Mouse (Mus musculus) heart, embryonic 16.5 days (tissue): Measurements from ENCODE around the gene Wwp2. TPM values are rescaled to one million over a fixed set of nuclear protein-coding genes. Genes with fewer than 3 reads are reported as not detected.

Experiments
- ATAC-seq: fragments of 200-750 bp; cut with Nextera tagmentation; replicated peaks from 2 replicates; pipeline ENCODE4 v1.8.0; 2017; ENCODE audit warnings: moderate number of reproducible peaks; ENCODE audit not compliant: insufficient read depth, low FRiP score; ENCODE audit errors: extremely low read depth
- H3K27ac ChIP-seq: fragments of 300-500 bp; sonication (generic); 2 replicates; pipeline ENCODE4 v1.5.1; 2014; ENCODE audit warnings: mild to moderate bottlenecking, low read length, control low read depth, moderate library complexity
- H3K27me3 ChIP-seq: fragments of 300-500 bp; sonication (generic); 2 replicates; pipeline ENCODE4 v1.6.1; 2014; ENCODE audit warnings: low read length, mixed read lengths; ENCODE audit not compliant: control insufficient read depth, insufficient read depth
- H3K36me3 ChIP-seq: fragments of 300-500 bp; sonication (generic); 2 replicates; pipeline ENCODE4 v1.6.1; 2014; ENCODE audit not compliant: control insufficient read depth, insufficient read depth
- H3K4me1 ChIP-seq: fragments of 300-500 bp; sonication (generic); 2 replicates; pipeline ENCODE4 v1.6.1; 2014; ENCODE audit warnings: low read length, mixed read lengths; ENCODE audit not compliant: control insufficient read depth, insufficient read depth
- H3K4me2 ChIP-seq: fragments of 300-500 bp; sonication (generic); 2 replicates; pipeline ENCODE4 v1.6.1; 2014; ENCODE audit warnings: low read depth, mild to moderate bottlenecking, control low read depth, low read length
- H3K4me3 ChIP-seq: fragments of 300-500 bp; sonication (generic); 2 replicates; pipeline ENCODE4 v1.5.1; 2014; ENCODE audit warnings: mild to moderate bottlenecking, control low read depth, low read length
- H3K9ac ChIP-seq: fragments of 300-500 bp; sonication (generic); 2 replicates; pipeline ENCODE4 v1.6.1; 2014; ENCODE audit warnings: low read length, control low read depth
- H3K9me3 ChIP-seq: fragments of 300-500 bp; sonication (generic); replicated peaks from 2 replicates; pipeline ENCODE4 v1.6.1; 2016; ENCODE audit warnings: low read length; ENCODE audit not compliant: control insufficient read depth
- WGBS: fragments of 180-500 bp; shearing (Covaris S2); extraction: QIAGEN DNeasy Blood & Tissue Kit; methylation state at CpG from one replicate; pipeline ENCODE4 v1.1.7; 2014; 5-methylcytosine and 5-hydroxymethylcytosine counted together
- polyA plus RNA-seq: library from polyadenylated mRNA; unstranded; fragments of >200 nt; fragmentation: Nextera tagmentation; extraction: Ambion mirVana; gene quantifications from 2 replicates; pipeline ENCODE4 v1.2.1, GENCODE M21; 2015

Wwp2 gene
- 30.3 and 31.4 TPM in 2 replicates for polyA plus RNA-seq

GRCm38 (mm10) chr8:107435962-107436831 lies at the start of gene Wwp2:
Gene Wwp2 (plus strand): TSS chr8:107436365.
- Histone ChIP-seq H3K9ac (peak within 1 kb of the TSS; percentile 81), H3K27me3 (no peaks in the 10 kb centered on the region), H3K36me3 (no peaks in the 10 kb centered on the region), H3K4me2 (peak within 1 kb of the TSS; percentile 76), H3K4me1 (peaks cover 7% of the 10 kb centered on the region; the same call in 1 of the 2 replicates), H3K4me3 (peak within 1 kb of the TSS; percentile 68), H3K9me3 (no peaks in the 10 kb centered on the region), H3K27ac (peak within 1 kb of the TSS; percentile 78)
- ATAC-seq = peak; percentile 87
- under 1% methylated on average over 64 of the region's 81 CpGs for WGBS

DNA sequence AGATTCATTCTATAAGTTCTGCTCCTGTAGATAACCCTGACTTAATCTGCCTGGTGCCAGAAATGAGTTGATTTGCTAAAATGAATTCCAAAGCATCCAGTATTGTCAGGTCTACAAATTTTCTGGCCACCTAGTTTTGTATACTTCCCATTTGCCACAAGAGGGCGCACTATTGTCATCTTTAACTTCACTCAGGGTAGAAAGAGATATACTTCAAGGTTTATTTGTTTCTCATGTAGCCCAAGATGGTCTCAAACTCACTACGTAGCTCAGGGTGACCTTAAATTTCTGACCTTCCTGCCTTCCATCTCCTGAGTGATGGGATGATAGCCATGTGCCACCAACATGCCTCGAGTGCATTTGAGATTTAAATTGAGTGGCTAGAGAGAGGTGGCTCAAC lies 49.5 kb upstream of the Wwp2 start:
- 0 out of 2 replicates have a peak, but pooled peaks have one; percentile 18 for ATAC-seq
- Histone ChIP-seq H3K27me3 (no peaks in the 10 kb centered on the region), H3K4me1 (peaks cover 27% of the 10 kb centered on the region), H3K36me3 (no peaks in the 10 kb centered on the region), H3K9me3 (no peaks in the 10 kb centered on the region), H3K4me2 (no peak overlapping the region), H3K4me3 (no peak overlapping the region), H3K9ac (no peak overlapping the region), H3K27ac (peak overlapping the region; percentile 78)
- 29% methylated on average over 3 of the region's 3 CpGs for WGBS

DNA sequence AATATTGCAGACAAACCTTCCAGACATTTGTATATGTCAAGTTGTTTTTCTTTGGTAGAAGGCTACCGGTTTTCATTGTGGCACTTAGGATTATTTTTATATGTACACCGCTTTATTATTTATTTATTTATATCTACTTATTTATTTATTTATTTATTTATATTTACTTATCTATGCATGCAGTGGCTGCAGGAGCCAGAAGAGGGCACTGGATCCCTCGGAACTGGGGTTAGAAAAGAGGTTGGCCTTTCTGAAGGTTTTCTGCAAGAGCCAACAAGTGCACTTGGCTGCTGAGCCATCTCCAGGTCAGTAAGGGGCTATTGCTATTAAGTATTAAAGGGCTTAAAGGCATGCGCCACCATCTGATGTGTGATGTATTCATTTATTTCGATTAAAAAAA lies 48.3 kb upstream of the Wwp2 start:
- WGBS = 62% methylated on average over 5 of the region's 5 CpGs
- no peak overlapping the region for H3K4me2 ChIP-seq
- ATAC-seq = no peak

DNA sequence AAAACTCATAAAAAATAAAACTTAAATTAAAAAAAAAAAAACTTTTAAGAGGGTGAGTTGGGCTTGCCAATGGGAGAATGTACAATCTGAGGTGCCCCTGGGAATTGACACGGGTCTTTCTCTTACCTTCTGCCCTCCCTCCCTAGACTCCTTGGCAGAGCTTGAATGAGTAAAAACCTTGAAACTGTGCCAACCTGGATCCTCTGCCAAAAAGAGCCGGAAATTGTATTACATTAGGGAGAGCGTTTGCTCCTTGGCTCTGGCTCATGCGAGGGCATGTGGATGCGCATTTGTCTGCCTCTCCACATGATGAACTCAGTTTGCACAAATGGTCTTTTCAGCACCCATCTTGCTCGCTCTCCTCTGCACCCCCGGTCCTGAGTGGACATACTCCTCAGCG lies 46.6 kb upstream of the Wwp2 start:
- Histone ChIP-seq H3K9me3 (no peaks in the 10 kb centered on the region), H3K4me2 (no peak overlapping the region), H3K4me1 (peaks cover 27% of the 10 kb centered on the region), H3K27ac (no peak overlapping the region), H3K4me3 (no peak overlapping the region), H3K27me3 (no peaks in the 10 kb centered on the region), H3K9ac (no peak overlapping the region), H3K36me3 (no peaks in the 10 kb centered on the region)
- ATAC-seq = no peak
- 36% methylated on average over 8 of the region's 8 CpGs for WGBS

More for the DNA sequence above, 48.3 kb upstream of the Wwp2 start:
- Histone ChIP-seq H3K4me1 (peaks cover 27% of the 10 kb centered on the region), H3K27ac (no peak overlapping the region), H3K4me3 (no peak overlapping the region), H3K36me3 (no peaks in the 10 kb centered on the region), H3K9me3 (no peaks in the 10 kb centered on the region), H3K27me3 (no peaks in the 10 kb centered on the region), H3K9ac (no peak overlapping the region)

- WGBS = 91% methylated on average over 16 of the region's 16 CpGs
- ATAC-seq = no peak
Measured at GRCm38 (mm10) chr8:107390476-107391135, 45.6 kb upstream of the Wwp2 start.

DNA sequence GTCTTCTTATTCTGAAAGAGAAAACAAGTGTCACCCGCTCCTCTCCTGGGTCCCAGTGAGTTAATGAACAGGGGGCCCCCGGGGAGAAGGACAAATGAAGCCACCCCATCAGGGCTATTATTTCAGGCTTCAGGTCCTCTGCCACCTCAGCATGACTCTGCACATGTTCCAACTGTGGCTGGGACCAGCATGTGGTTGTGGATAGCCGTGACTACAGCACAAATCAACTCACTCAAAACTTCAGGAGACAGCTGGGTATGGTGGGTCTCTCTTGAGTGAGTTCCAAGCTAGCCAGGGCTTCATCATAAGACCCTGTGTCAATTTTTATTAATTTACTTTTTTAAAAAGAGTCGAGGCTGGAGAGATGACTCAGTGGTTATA lies 45.0 kb upstream of the Wwp2 start:
- H3K4me3 ChIP-seq = no peak overlapping the region
- 59% methylated on average over 4 of the region's 4 CpGs for WGBS
- H3K4me2 ChIP-seq = no peak overlapping the region
- H3K27me3 ChIP-seq = no peaks in the 10 kb centered on the region
- H3K9me3 ChIP-seq = no peaks in the 10 kb centered on the region
- peaks cover 12% of the 10 kb centered on the region for H3K4me1 ChIP-seq
- no peak overlapping the region for H3K9ac ChIP-seq
- no peak for ATAC-seq
- H3K36me3 ChIP-seq = no peaks in the 10 kb centered on the region
- H3K27ac ChIP-seq = no peak overlapping the region

More at GRCm38 (mm10) chr8:107390476-107391135, 45.6 kb upstream of the Wwp2 start:
- H3K4me2 ChIP-seq = no peak overlapping the region
- no peaks in the 10 kb centered on the region for H3K36me3 ChIP-seq
- H3K9me3 ChIP-seq = no peaks in the 10 kb centered on the region
- H3K4me3 ChIP-seq = no peak overlapping the region
- H3K27me3 ChIP-seq = no peaks in the 10 kb centered on the region
- H3K9ac ChIP-seq = no peak overlapping the region
- H3K27ac ChIP-seq = no peak overlapping the region
- peaks cover 17% of the 10 kb centered on the region for H3K4me1 ChIP-seq

DNA sequence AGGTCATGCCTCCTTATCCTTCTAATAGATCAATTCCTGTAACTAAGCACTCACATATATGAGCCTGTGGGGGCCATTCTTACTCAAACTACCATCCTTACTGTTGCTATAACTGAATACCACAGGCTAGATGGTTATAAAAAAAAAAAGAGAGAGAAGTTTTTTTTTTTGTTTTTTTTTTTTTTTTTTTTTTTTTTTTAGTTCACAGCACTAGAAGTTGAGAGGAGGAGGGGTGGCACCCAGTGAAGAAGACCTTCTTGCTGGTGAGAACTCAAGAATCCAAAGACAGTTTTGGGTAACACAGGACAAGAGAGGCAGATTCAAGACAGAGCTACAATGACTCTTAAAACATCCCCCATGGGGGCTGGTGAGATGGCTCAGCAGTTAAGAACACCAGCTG lies 40.8 kb upstream of the Wwp2 start:
- Histone ChIP-seq H3K4me3 (no peak overlapping the region), H3K27me3 (no peaks in the 10 kb centered on the region)

GRCm38 (mm10) chr8:107396106-107396670 lies 40.0 kb upstream of the Wwp2 start:
- H3K4me2 ChIP-seq = no peak overlapping the region
- no peak for ATAC-seq
- no peak overlapping the region for H3K9ac ChIP-seq
- H3K36me3 ChIP-seq = no peaks in the 10 kb centered on the region
- no peak overlapping the region for H3K27ac ChIP-seq
- WGBS = 85% methylated on average over 10 of the region's 10 CpGs
- H3K4me1 ChIP-seq = no peaks in the 10 kb centered on the region
- no peak overlapping the region for H3K4me3 ChIP-seq
- H3K9me3 ChIP-seq = no peaks in the 10 kb centered on the region
- no peaks in the 10 kb centered on the region for H3K27me3 ChIP-seq

More for the DNA sequence above, 40.8 kb upstream of the Wwp2 start:
- H3K27ac ChIP-seq = no peak overlapping the region
- no peaks in the 10 kb centered on the region for H3K4me1 ChIP-seq
- no peak for ATAC-seq
- H3K9ac ChIP-seq = no peak overlapping the region
- H3K9me3 ChIP-seq = no peaks in the 10 kb centered on the region
- no peak overlapping the region for H3K4me2 ChIP-seq
- no peaks in the 10 kb centered on the region for H3K36me3 ChIP-seq

DNA sequence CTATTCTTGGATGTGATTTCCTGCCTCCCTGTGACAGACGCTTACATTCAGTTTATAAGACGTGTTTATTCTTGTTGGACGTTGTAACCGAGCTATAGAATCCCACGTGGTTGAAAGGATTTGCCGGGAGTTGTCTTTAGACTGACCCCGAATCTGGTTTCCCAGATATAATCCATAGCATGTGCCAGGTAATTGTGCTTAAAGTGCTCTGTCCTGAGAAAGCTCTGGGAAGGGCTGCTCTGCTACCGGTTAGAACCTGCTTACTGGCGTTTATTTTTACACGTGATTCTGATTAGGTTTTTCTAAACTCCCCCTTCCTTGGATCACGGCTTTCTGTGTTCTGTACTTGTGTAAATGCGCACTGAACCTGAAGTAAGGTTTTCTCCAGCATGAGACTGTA lies 38.5 kb upstream of the Wwp2 start:
- Histone ChIP-seq H3K4me3 (no peak overlapping the region), H3K36me3 (no peaks in the 10 kb centered on the region), H3K4me2 (no peak overlapping the region), H3K9ac (no peak overlapping the region), H3K27ac (no peak overlapping the region), H3K4me1 (peaks cover 2% of the 10 kb centered on the region), H3K27me3 (no peaks in the 10 kb centered on the region), H3K9me3 (no peaks in the 10 kb centered on the region)
- 54% methylated on average over 12 of the region's 12 CpGs for WGBS
- ATAC-seq = 0 out of 2 replicates have a peak, but pooled peaks have one; percentile 23
